27 mouse cellular contexts compared by ENCODE assay signal in the genomic region with DNA sequence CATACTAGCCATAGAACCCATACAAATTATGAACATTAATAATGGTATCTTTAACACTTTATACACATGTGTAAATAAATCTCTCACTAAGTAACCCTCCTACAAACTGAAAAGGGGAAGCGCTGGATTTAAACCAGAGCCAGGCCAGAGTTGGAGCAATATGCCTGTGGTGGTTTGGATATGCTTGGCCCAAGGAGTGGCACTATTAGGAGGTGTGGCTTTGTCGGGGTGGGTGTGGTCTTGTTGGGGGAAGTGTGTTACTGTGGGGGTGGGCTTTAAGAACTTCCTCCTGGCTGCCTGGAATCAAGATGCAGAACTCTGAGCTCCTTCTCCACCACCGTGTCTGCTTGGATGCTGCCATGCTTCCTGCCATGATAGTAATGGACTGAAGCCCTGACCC. TPM values are rescaled to one million over a fixed set of nuclear protein-coding genes. Genes with fewer than 3 reads are reported as not detected.
A peak's percentile ranks its signal among the peaks of the same experiment; 100 is the strongest.
DNase-seq lines count a peak whose midpoint lies in the region; ATAC-seq and TF ChIP-seq lines count a peak whose summit lies in the region.
"Had no signal": no experiment of that assay in that cellular context is flagged by ENCODE, and none has a peak within 500 bp of the region (broad histone marks: within the 10 kb centered on the region; RNA-seq: fewer than 3 reads in every experiment).

No protein-coding gene starts in this region.

- TF ChIP-seq RAD21 in CH12.LX (IDR thresholded peaks at IDR 0.05; ENCODE audit: low read depth, low read length) = no peak

- no peak overlapping the region for H3K27ac ChIP-seq in liver, embryonic 14.5 days
- no peak overlapping the region for H3K27ac ChIP-seq in liver, embryonic 12.5 days
- H3K27ac ChIP-seq in CH12.LX (ENCODE audit: insufficient read depth, low read depth) = no peak overlapping the region
- no peak overlapping the region for H3K27ac ChIP-seq in kidney, embryonic 15.5 days
- H3K27ac ChIP-seq: embryonic facial prominence, embryonic 12.5 days; heart, embryonic 13.5 days; hindbrain, embryonic 15.5 days; intestine, embryonic 15.5 days; limb, embryonic 13.5 days; liver, embryonic 15.5 days had no signal

- dilution Hi-C loops in CH12.LX (cut with MboI; ENCODE audit: extremely low pct_ligation_motif_present, extremely low pct_unique_long_range_greater_than_20kb, low sequenced_read_pairs) = no loop called here

- peaks cover 2 to 8% of the 10 kb centered on the region in 2 experiments; a peak in 3 of 4 replicates for H3K4me1 ChIP-seq in liver, embryonic 14.5 days (replicated peaks; ENCODE audit: control insufficient read depth in 2 of 2, insufficient read depth in 2 of 2, low read length in 1 of 2)
- peaks cover 13% of the 10 kb centered on the region for H3K4me1 ChIP-seq in liver, embryonic 12.5 days
- H3K4me1 ChIP-seq in CH12.LX (ENCODE audit: control insufficient read depth in 1 of 2, insufficient read depth in 2 of 2) = peaks cover 0 to 7% of the 10 kb centered on the region in 2 experiments; a peak in 1 of 4 replicates
- 0 out of 2 replicates have a peak, but pooled peaks cover 7% of the 10 kb centered on the region for H3K4me1 ChIP-seq in kidney, embryonic 15.5 days
- H3K4me1 ChIP-seq: embryonic facial prominence, embryonic 12.5 days; hindbrain, embryonic 15.5 days; intestine, embryonic 15.5 days had no signal

- no peak for ATAC-seq in liver, embryonic 14.5 days (ENCODE audit: insufficient read depth)
- ATAC-seq in liver, embryonic 12.5 days = no peak
- peak; percentile 82 for ATAC-seq in megakaryocyte progenitor cell, adult 5-6 weeks (replicated peaks; ENCODE audit: poor library complexity)
- ATAC-seq in kidney, embryonic 15.5 days (replicated peaks; ENCODE audit: low FRiP score) = no peak
- ATAC-seq: forebrain, embryonic 14.5 days; intestine, embryonic 15.5 days had no signal

- WGBS in liver, embryonic 14.5 days (ENCODE audit: insufficient replicate concordance) = 33% methylated on average over 3 of the region's 3 CpGs
- 44% methylated on average over 3 of the region's 3 CpGs for WGBS in liver, embryonic 12.5 days (ENCODE audit: insufficient replicate concordance)
- 79% methylated on average over 3 of the region's 3 CpGs for WGBS in kidney, embryonic 15.5 days

- no peak overlapping the region for H3K4me2 ChIP-seq in liver, embryonic 14.5 days (ENCODE audit: low read depth)
- H3K4me2 ChIP-seq in liver, embryonic 12.5 days = no peak overlapping the region
- H3K4me2 ChIP-seq in CH12.LX (ENCODE audit: insufficient read depth, low read depth, poor library complexity, severe bottlenecking) = no peak overlapping the region
- no peak overlapping the region for H3K4me2 ChIP-seq in kidney, embryonic 15.5 days
- H3K4me2 ChIP-seq: embryonic facial prominence, embryonic 12.5 days; heart, embryonic 13.5 days; hindbrain, embryonic 15.5 days; intestine, embryonic 15.5 days; limb, embryonic 13.5 days; liver, embryonic 15.5 days; lung, embryonic 14.5 days had no signal

- no peaks in the 10 kb centered on the region for H3K79me2 ChIP-seq in CH12.LX (replicated peaks; ENCODE audit: control insufficient read depth, extremely low read depth, insufficient read depth, poor library complexity, severe bottlenecking)

- no peaks in the 10 kb centered on the region; the same call in 1 of the 2 replicates for H3K27me3 ChIP-seq in liver, embryonic 14.5 days (ENCODE audit: control insufficient read depth, insufficient read depth, low read length)
- no peaks in the 10 kb centered on the region for H3K27me3 ChIP-seq in liver, embryonic 12.5 days (replicated peaks)
- H3K27me3 ChIP-seq in CH12.LX (replicated peaks) = no peaks in the 10 kb centered on the region
- no peaks in the 10 kb centered on the region for H3K27me3 ChIP-seq in kidney, embryonic 15.5 days
- H3K27me3 ChIP-seq: embryonic facial prominence, embryonic 12.5 days; heart, embryonic 13.5 days; hindbrain, embryonic 15.5 days; intestine, embryonic 15.5 days; limb, embryonic 13.5 days; liver, embryonic 15.5 days had no signal

- 0 out of 2 replicates have a peak, but pooled peaks have one; percentile 0 for TF ChIP-seq CTCF in liver, embryonic 14.5 days (IDR thresholded peaks at IDR 0.05; ENCODE audit: low read depth)
- no peak for TF ChIP-seq CTCF in CH12.LX (conservative IDR thresholded peaks at IDR 0.05 in 1 of 2, IDR thresholded peaks at IDR 0.05 in 1 of 2; ENCODE audit: low read depth in 2 of 2, low read length in 2 of 2)

- H3K4me3 ChIP-seq in liver, embryonic 14.5 days (ENCODE audit: insufficient read depth in 1 of 2, low read depth in 2 of 2, low read length in 2 of 2) = no peak overlapping the region
- H3K4me3 ChIP-seq in liver, embryonic 12.5 days = no peak overlapping the region
- H3K4me3 ChIP-seq in CH12.LX (replicated peaks in 1 of 3; ENCODE audit: low read depth in 2 of 3, low read length in 2 of 3, poor library complexity in 1 of 3) = no peak overlapping the region
- H3K4me3 ChIP-seq in kidney, embryonic 15.5 days (replicated peaks) = no peak overlapping the region
- H3K4me3 ChIP-seq: embryonic facial prominence, embryonic 12.5 days; heart, embryonic 13.5 days; hindbrain, embryonic 15.5 days; intestine, embryonic 15.5 days; limb, embryonic 13.5 days; liver, embryonic 15.5 days had no signal

- no peaks in the 10 kb centered on the region for H3K9me3 ChIP-seq in liver, embryonic 14.5 days (ENCODE audit: control insufficient read depth, low read length)
- H3K9me3 ChIP-seq in liver, embryonic 12.5 days (replicated peaks) = no peaks in the 10 kb centered on the region
- no peaks in the 10 kb centered on the region for H3K9me3 ChIP-seq in CH12.LX (replicated peaks; ENCODE audit: low read length)
- no peaks in the 10 kb centered on the region for H3K9me3 ChIP-seq in kidney, embryonic 15.5 days (replicated peaks)
- H3K9me3 ChIP-seq: embryonic facial prominence, embryonic 12.5 days; heart, embryonic 13.5 days; hindbrain, embryonic 15.5 days; intestine, embryonic 15.5 days; liver, embryonic 15.5 days had no signal

- no peak for TF ChIP-seq EP300 in liver, embryonic 14.5 days (IDR thresholded peaks at IDR 0.05; ENCODE audit: low read depth)
- no peak for TF ChIP-seq EP300 in CH12.LX (IDR thresholded peaks at IDR 0.05; ENCODE audit: low read length)

- in situ Hi-C loops in CH12.LX (cut with MboI; ENCODE audit: low pct_ligation_motif_present, low pct_unique_long_range_greater_than_20kb, low sequenced_read_pairs) = loop anchor here (10.0 to 25.0 kb wide), 2 partner anchors 58 to 471 kb away; a partner anchor contains a TSS

- TF ChIP-seq POLR2A in CH12.LX (IDR thresholded peaks at IDR 0.05; ENCODE audit: low read depth, low read length) = no peak

- H3K36me3 ChIP-seq in liver, embryonic 14.5 days (replicated peaks; ENCODE audit: control insufficient read depth, insufficient read depth, low read depth) = no peaks in the 10 kb centered on the region
- no peaks in the 10 kb centered on the region for H3K36me3 ChIP-seq in liver, embryonic 12.5 days
- H3K36me3 ChIP-seq in CH12.LX (replicated peaks in 1 of 2; ENCODE audit: control insufficient read depth in 1 of 2, insufficient read depth in 1 of 2, low read length in 1 of 2) = no peaks in the 10 kb centered on the region
- H3K36me3 ChIP-seq in kidney, embryonic 15.5 days = no peaks in the 10 kb centered on the region
- H3K36me3 ChIP-seq: embryonic facial prominence, embryonic 12.5 days; heart, embryonic 13.5 days; hindbrain, embryonic 15.5 days; intestine, embryonic 15.5 days; limb, embryonic 13.5 days; liver, embryonic 15.5 days had no signal

- DNase-seq in liver, embryonic 14.5 days (ENCODE audit: low read depth in 3 of 3, low spot score in 3 of 3) = no peak
- DNase-seq in CH12.LX (ENCODE audit: extremely low read depth) (peak; percentile 26), R1 (ENCODE audit: low read depth, low spot score) (peak; percentile 57)
- DNase-seq in cerebellum, postnatal 14 days = no peak
- DNase-seq in layer of hippocampus, postnatal 36 days = no peak
- DNase-seq: adrenal gland, adult 8-10 months; cerebellum, adult 2 months; cerebellum, postnatal 36 days; embryo, embryonic 11 days; gastrocnemius, postnatal 25 days; heart, postnatal 10 days; kidney, adult 8-10 months; kidney, postnatal 10 days; layer of hippocampus, adult 9-11 months; lung, embryonic 14.5 days; midbrain, embryonic 14.5 days; right cerebral cortex, postnatal 14 days had no signal

- no peak overlapping the region for H3K9ac ChIP-seq in liver, embryonic 14.5 days (replicated peaks)
- H3K9ac ChIP-seq in liver, embryonic 12.5 days = no peak overlapping the region
- no peak overlapping the region for H3K9ac ChIP-seq in CH12.LX (ENCODE audit: insufficient read depth, low read depth)
- no peak overlapping the region for H3K9ac ChIP-seq in kidney, embryonic 15.5 days
- H3K9ac ChIP-seq: embryonic facial prominence, embryonic 12.5 days; heart, embryonic 13.5 days; hindbrain, embryonic 15.5 days; intestine, embryonic 15.5 days; limb, embryonic 13.5 days; liver, embryonic 15.5 days; lung, embryonic 14.5 days had no signal

TF ChIP-seq in CH12.LX, 34 proteins besides CTCF, POLR2A, EP300 and RAD21:
- TF ChIP-seq JUND (conservative IDR thresholded peaks at IDR 0.05; ENCODE audit: low read depth, low read length) (no peak), GABPA (IDR thresholded peaks at IDR 0.05; ENCODE audit: insufficient replicate concordance, low read depth, low read length) (no peak), TBP (conservative IDR thresholded peaks at IDR 0.05; ENCODE audit: low read depth, low read length) (no peak), JUN (IDR thresholded peaks at IDR 0.05; ENCODE audit: insufficient read depth, low read depth, low read length) (no peak)
TF ChIP-seq in CH12.LX: peak in this region for 0.

RNA-seq across cellular contexts. Expression of a gene that starts 39.9 kb away (rescaled TPM):
- polyA plus RNA-seq in liver, embryonic 14.5 days (2012; rRNA removed) = 3.9 and 5.1 TPM in 2 replicates
- 9.3 and 9.6 TPM in 2 replicates for polyA plus RNA-seq in liver, embryonic 14.5 days (2014; fragmentation: Nextera tagmentation; extraction: Ambion mirVana)
- 24.7 and 27.4 TPM in 2 replicates for polyA plus RNA-seq in liver, embryonic 12.5 days (2016; fragmentation: Nextera tagmentation; extraction: Ambion mirVana)
- 52.0 and 87.2 TPM in 2 replicates for total RNA-seq in CH12.LX (2012; rRNA removed)
- 138 and 141 TPM in 2 replicates for total RNA-seq in CH12.LX (2014; rRNA removed)
- 38.4 and 39.9 TPM in 2 replicates for polyA plus RNA-seq in CH12.LX (2012; ENCODE audit: insufficient read length, low read depth)
- 17.4 and 20.1 TPM in 2 replicates for total RNA-seq in megakaryocyte progenitor cell, adult 5-6 weeks (2015)
- total RNA-seq in megakaryocyte progenitor cell, adult 5-6 weeks (2017) = 39.4 and 41.8 TPM in 2 replicates
- 68.4 TPM in 2 replicates for polyA plus RNA-seq in kidney, embryonic 15.5 days (2015; fragmentation: Nextera tagmentation; extraction: Ambion mirVana)
- 10 to 100 TPM; 58.0 to 69.5 TPM for total RNA-seq in layer of hippocampus, postnatal 36 days (2021)

Comparison
In these comparisons a context has a peak if more than half of its experiments do, and no peak if none do; other contexts are left out.
1. DNase-seq: peak in CH12.LX (single experiment) and R1 (single experiment); none in liver, embryonic 14.5 days (0 of 3), cerebellum, postnatal 14 days (0 of 2) and layer of hippocampus, postnatal 36 days (0 of 2).